Mouse (Mus musculus) lung, adult 2 months (tissue): ENCODE measurements around the gene Ccdc80. TPM values are rescaled to one million over a fixed set of nuclear protein-coding genes. Genes with fewer than 3 reads are reported as not detected.

Experiments used
- DNase-seq: peaks from one replicate; pipeline ENCODE4 v3.0.0; 2022
- H3K4me1 ChIP-seq: fragments of 200-500 bp; 2 replicates; pipeline ENCODE4 v1.6.1; 2011; ENCODE audit warnings: low read length; ENCODE audit not compliant: control insufficient read depth, insufficient read depth
- H3K4me3 ChIP-seq: fragments of 200-500 bp; replicated peaks from 2 replicates; pipeline ENCODE3; 2011; ENCODE audit warnings: low read depth, mild to moderate bottlenecking, control low read depth, low read length; ENCODE audit errors: extremely low read depth
- CTCF ChIP-seq: fragments of 200-500 bp; IDR thresholded peaks from 2 replicates; pipeline ENCODE4 v1.5.1; 2011; ENCODE audit warnings: mild to moderate bottlenecking, low read length, control low read depth; ENCODE audit not compliant: insufficient read depth
- POLR2A ChIP-seq: fragments of 200-500 bp; IDR thresholded peaks from 2 replicates; pipeline ENCODE4 v1.6.1; 2011; ENCODE audit warnings: low read depth, mild to moderate bottlenecking, control low read depth, low read length, borderline replicate concordance; ENCODE audit errors: extremely low read depth
- WGBS: fragments of 180-500 bp; shearing (Covaris S2); methylation state at CpG from one replicate; pipeline ENCODE4 v1.1.7; 2018; 5-methylcytosine and 5-hydroxymethylcytosine counted together
- polyA plus RNA-seq: library from polyadenylated mRNA; depleted of rRNA; stranded (reverse); fragments of >200 nt; gene quantifications from 2 replicates; pipeline ENCODE4 v1.2.3, GENCODE M21; 2012

The Ccdc80 gene
- polyA plus RNA-seq, 1 experiment = 19.6 TPM

DNA sequence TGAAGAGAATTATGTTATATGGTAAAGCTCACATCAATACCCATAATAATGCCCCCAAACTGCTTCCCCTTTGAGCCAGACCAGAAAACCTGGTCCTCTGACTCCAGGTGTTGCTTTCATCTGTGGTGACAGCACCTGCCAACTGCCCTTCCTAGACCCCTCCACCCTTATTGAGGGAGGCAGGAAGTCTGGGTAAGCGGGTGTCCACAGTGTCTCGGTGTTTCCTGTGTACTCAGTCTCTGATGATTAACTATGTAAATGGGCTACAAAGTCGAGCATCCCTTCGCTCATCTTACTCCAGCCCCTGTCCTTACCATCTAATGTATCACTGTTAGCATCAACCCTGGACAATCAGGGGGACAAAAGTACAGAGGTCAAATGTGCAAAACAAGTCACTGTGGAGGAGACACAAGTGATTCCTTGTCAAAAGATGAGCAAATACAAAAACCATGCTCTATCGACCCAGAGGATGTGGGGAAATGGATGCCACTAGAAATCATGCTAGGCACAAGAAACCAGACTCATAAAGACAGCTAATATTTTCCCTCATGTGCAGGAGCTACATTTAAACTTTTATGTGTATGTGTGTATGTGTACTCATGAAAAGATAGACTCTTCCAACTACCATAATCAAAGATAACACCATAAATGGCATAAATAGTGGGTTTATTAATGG lies 15.1 kb downstream of the Ccdc80 start:
- H3K4me3 ChIP-seq = no peak overlapping the region
- H3K4me1 ChIP-seq = no peaks in the 10 kb centered on the region
- no peak for DNase-seq
- no peak for TF ChIP-seq CTCF
- TF ChIP-seq POLR2A = no peak
- 43% methylated on average over 5 of the region's 5 CpGs for WGBS

DNA sequence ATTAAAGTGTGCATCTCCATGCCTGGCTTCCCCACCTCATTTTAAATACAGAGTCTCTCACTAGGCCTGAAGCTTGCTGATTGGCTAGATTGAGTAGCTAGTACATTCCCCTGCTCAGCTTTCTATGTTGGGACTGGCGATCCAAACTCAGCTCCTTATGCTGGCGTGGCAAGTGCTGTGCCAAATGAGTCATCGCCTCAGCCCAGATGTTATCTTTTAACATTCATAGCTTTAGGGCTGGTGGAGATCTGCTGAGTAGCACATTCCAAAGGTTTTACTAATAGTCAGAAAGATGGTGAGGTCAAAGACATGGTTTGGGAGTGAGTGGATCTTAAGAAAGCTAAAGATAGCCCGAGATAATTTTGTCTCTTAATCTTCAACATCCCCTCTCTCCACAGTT lies 17.3 kb downstream of the Ccdc80 start:
- Histone ChIP-seq H3K4me3 (no peak overlapping the region), H3K4me1 (no peaks in the 10 kb centered on the region)
- no peak for DNase-seq
- 20% methylated on average over 4 of the region's 4 CpGs for WGBS
- no peak for TF ChIP-seq POLR2A
- TF ChIP-seq CTCF = no peak

DNA sequence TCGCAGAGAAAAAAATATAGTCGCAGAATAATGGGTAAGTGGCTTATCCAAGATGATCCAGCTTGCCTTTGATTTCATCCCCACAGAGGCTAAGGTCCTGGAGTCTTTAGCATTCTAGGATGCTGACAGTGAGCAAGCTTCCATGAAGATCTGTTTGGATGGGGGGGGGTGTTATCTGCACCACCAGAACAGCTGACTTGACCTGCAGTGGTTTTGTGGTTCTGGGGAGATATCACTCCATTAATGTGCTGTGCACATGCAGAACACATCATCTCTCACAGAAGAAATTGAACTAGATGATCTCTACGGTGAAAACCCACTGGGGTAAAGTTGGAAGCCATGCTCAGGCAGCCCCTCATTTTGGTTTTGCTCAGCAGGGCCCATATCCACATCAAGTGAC lies 24.0 kb downstream of the Ccdc80 start:
- Histone ChIP-seq H3K4me1 (no peaks in the 10 kb centered on the region), H3K4me3 (no peak overlapping the region)
- WGBS = 91% methylated on average over 3 of the region's 3 CpGs
- TF ChIP-seq POLR2A = no peak
- no peak for TF ChIP-seq CTCF
- no peak for DNase-seq

DNA sequence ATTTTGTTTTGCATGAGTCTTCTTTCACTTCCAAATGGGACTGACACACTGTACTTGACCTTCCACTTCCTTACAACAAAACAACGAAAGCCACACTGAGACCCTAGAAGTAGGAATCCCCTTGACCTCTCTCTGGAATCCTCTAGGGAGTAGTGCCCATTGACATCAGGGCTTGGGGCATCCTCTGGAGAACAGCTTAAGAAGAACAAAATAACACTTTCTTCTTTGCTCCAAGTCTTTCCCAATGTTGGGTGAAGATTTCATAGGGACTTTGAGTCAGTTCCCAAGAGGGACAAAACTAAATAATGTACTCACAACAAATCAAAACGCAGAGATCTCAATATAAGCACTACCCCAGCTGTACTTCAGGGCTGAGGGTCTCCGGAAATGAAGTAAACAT lies 25.6 kb downstream of the Ccdc80 start:
- Histone ChIP-seq H3K4me1 (no peaks in the 10 kb centered on the region), H3K4me3 (no peak overlapping the region)
- WGBS = 62% methylated on average over 3 of the region's 3 CpGs
- TF ChIP-seq CTCF (no peak), POLR2A (no peak)
- no peak for DNase-seq

- 43% methylated on average over 5 of the region's 5 CpGs for WGBS
- Histone ChIP-seq H3K4me1 (no peaks in the 10 kb centered on the region), H3K4me3 (no peak overlapping the region)
- no peak for TF ChIP-seq POLR2A
- no peak for TF ChIP-seq CTCF
- peak; percentile 26 for DNase-seq
Observed at GRCm38 (mm10) chr16:45120844-45121425, 27.7 kb downstream of the Ccdc80 start.

- Histone ChIP-seq H3K4me1 (no peaks in the 10 kb centered on the region), H3K4me3 (no peak overlapping the region)
- TF ChIP-seq CTCF = no peak
- no peak for TF ChIP-seq POLR2A
- 71% methylated on average over 5 of the region's 5 CpGs for WGBS
- DNase-seq = no peak
Observed at GRCm38 (mm10) chr16:45122571-45122970, 29.4 kb downstream of the Ccdc80 start.

GRCm38 (mm10) chr16:45124230-45125203 lies 31.3 kb downstream of the Ccdc80 start:
- Histone ChIP-seq H3K4me1 (no peaks in the 10 kb centered on the region), H3K4me3 (no peak overlapping the region)
- DNase-seq = no peak
- TF ChIP-seq CTCF = no peak
- TF ChIP-seq POLR2A = no peak
- WGBS = 46% methylated on average over 9 of the region's 9 CpGs

DNA sequence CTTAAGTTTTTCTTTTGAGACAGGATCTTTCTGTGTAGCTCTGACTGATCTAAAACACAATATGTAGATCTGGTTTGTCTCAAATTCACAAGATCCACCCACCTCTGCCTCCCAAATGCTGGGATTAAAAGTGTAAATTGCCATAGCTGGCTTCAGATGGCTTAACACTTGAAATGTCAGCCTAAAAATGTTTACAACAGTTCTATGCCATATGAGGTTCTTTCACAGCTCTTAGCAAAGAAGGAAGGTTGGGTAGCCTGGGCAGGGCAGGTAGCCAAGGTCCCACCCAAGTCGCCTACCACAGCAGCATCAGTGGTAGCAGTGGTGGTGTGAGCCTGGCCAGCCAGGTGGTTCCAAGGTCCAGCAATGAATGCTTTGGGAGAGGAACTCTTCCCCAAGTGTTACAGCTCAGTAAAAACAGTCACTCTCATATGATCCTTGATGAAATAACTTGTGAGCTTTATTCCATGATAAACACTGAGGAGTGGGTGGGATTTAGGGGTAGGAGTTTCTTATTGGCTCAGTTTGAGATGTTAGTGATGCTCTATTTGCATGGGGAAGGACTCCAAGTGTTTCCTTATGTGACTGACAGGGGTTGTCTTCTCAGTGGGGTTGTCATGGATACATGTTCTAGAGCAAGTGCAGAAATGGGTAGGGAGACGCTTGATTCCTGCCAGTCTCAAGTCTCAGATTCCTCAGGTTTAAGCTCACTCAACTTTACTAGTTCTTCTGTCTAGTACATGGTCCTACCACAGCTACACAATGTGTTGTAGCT lies 34.9 kb downstream of the Ccdc80 start:
- H3K4me3 ChIP-seq = no peak overlapping the region
- TF ChIP-seq POLR2A = no peak
- no peak for TF ChIP-seq CTCF
- no peaks in the 10 kb centered on the region for H3K4me1 ChIP-seq
- WGBS = 82% methylated on average over 2 of the region's 2 CpGs
- DNase-seq = no peak

GRCm38 (mm10) chr16:45141711-45142110 lies 48.5 kb downstream of the Ccdc80 start:
- no peak overlapping the region for H3K4me3 ChIP-seq
- DNase-seq = no peak
- no peaks in the 10 kb centered on the region for H3K4me1 ChIP-seq
- no peak for TF ChIP-seq POLR2A
- no peak for TF ChIP-seq CTCF
- WGBS = 78% methylated on average over 5 of the region's 5 CpGs
